Mouse (Mus musculus): Measurements from ENCODE around the gene Obox5. TPM values are rescaled to one million over a fixed set of nuclear protein-coding genes. Genes with fewer than 3 reads are reported as not detected.
"Not testable (repeated sequence)": the region's sequence is repeated elsewhere in the genome, so short reads cannot be mapped to it uniquely, and the experiment has no call there.

The Obox5 gene
- polyA plus RNA-seq (2015; fragmentation: Nextera tagmentation; extraction: Ambion mirVana) = not detected in 2 replicates

DNA sequence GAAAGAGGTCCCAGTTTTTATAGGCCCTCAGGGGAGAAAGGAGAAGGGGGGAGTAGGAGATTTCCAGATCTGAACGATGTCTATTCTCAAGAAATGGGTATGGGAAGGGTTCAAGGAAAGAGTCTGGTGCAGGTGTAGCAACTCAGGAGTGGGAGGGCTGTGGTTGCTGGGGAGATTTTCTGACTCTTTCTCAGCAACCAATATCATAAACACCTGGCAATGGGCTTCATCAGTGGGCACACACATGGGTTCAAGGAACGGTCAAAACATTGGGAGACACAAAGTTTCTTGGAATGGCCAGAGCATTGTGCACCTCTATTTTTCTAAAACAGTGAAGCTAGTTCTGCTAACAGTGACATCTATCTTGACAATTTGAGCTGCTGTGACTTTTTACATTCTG, at the start of gene Obox5:
TSS of gene Obox5 (plus strand) at position 301 of the 400 bp plus-strand sequence.
- H3K27ac ChIP-seq; H3K36me3 ChIP-seq; ATAC-seq (ENCODE audit: insufficient number of reproducible peaks, low FRiP score, low TSS enrichment, low read depth); H3K4me1 ChIP-seq; H3K4me3 ChIP-seq; H3K4me2 ChIP-seq; H3K27me3 ChIP-seq; H3K9ac ChIP-seq; H3K9me3 ChIP-seq: not testable (repeated sequence)
- WGBS = 68% methylated on average over 2 of the region's 2 CpGs

DNA sequence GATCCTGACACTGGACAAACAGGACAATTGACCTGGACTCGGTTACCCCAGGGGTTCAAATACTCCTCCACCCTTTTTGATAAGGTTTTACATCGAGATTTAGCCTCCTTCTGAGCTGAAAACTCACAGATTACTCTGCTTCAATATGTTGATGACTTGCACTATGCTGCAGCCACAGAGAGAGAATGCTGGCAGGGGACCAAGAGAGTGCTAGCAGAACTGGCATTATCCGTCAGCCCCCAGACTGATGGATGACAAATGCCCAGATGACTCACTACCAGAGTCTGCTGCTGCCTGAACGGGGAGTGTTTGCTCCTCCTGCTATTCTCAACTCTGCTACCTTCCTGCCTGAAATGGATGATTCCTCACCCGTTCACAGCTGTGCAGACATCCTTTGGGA, 635 bp upstream of the Obox5 start:
- H3K9ac ChIP-seq; H3K4me1 ChIP-seq; ATAC-seq (ENCODE audit: insufficient number of reproducible peaks, low FRiP score, low TSS enrichment, low read depth); H3K4me2 ChIP-seq; H3K9me3 ChIP-seq; H3K27ac ChIP-seq; H3K36me3 ChIP-seq; H3K27me3 ChIP-seq; H3K4me3 ChIP-seq: not testable (repeated sequence)
- WGBS = 67% methylated on average over 5 of the region's 5 CpGs

Other genes starting within 250 kb of the Obox5 start
- not detected in 2 replicates for gene Obox3, start 110.2 kb upstream of the Obox5 start, polyA plus RNA-seq (2015; fragmentation: Nextera tagmentation; extraction: Ambion mirVana)
- gene Obox6, start 89.5 kb downstream of the Obox5 start, polyA plus RNA-seq (2015; fragmentation: Nextera tagmentation; extraction: Ambion mirVana) = not detected in 2 replicates
- gene Crx, start 129.8 kb downstream of the Obox5 start, polyA plus RNA-seq (2015; fragmentation: Nextera tagmentation; extraction: Ambion mirVana) = not detected in 2 replicates
- gene Crxos, start 132.5 kb downstream of the Obox5 start, polyA plus RNA-seq (2015; fragmentation: Nextera tagmentation; extraction: Ambion mirVana) = not detected in 2 replicates
- gene Selenow, start 172.3 kb downstream of the Obox5 start, polyA plus RNA-seq (2015; fragmentation: Nextera tagmentation; extraction: Ambion mirVana) = 871 and 889 TPM in 2 replicates
- gene Nop53, start 195.9 kb downstream of the Obox5 start, polyA plus RNA-seq (2015; fragmentation: Nextera tagmentation; extraction: Ambion mirVana) = 196 and 208 TPM in 2 replicates
- gene Ehd2, start 217.4 kb downstream of the Obox5 start, polyA plus RNA-seq (2015; fragmentation: Nextera tagmentation; extraction: Ambion mirVana) = 62.8 and 71.1 TPM in 2 replicates

Measured in limb, embryonic 15.5 days (tissue).